Mouse (Mus musculus) liver, embryonic 14.5 days (tissue): ENCODE data around the gene Dapk1.

Experiments
- CTCF ChIP-seq: IDR thresholded peaks from 2 replicates; pipeline ENCODE4 v1.5.1; 2016; ENCODE audit warnings: antibody characterized with exemption, low read depth, control low read depth
- EP300 ChIP-seq: IDR thresholded peaks from 2 replicates; pipeline ENCODE4 v1.6.1; 2016; ENCODE audit warnings: antibody characterized with exemption, low read depth

DNA sequence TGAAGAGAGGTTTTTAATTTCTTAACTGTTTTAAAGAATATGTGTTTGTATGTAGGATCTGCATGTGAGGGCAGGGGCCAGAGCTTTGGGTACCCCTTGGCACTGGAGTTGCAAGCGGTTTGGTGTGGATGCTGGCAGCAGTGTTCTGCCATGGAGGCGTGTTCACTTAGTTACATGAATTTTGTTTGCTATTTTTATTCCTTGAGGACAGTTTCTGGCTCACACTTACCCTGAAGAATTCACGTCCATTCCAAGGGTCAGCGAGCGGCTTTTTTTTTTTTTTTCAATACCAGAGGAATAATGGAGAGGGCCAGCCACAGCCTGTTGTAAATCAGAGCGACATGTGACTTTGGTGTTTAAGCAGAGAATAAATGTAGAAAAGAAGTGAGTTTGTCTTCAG lies 33.9 kb downstream of the Dapk1 start:
- TF ChIP-seq EP300: no peak
- TF ChIP-seq CTCF: no peak
